Mouse (Mus musculus): ENCODE measurements at regions not wholly inside any gene's neighbourhood (a gene's known extent, or its start where the extent isn't known, plus 50 kb on each side); places are given as distances from the start of the nearest gene placed in this dataset.

DNA sequence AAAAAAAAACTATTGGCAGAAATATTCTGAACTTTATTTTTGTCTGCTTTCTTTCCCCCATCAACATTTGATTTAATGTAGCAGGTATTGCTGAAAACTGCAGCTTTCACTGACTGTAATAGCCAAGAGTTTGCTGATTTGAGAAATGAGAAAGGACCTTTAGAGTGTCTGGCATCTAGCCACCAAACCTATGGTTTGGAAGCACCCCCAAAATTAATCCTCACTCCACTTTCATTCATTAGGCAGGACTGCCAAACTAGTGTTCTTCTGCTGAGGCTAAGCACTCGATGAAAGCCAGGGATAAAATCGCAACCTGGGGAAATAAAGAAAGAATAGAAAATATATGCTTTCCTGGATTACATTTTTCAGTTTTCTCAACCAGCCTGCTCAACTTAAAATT lies 320.4 kb downstream of the Atp6ap1l start:
- Histone ChIP-seq H3K27ac (ENCODE audit: insufficient read depth, low read length) (no peak overlapping the region), H3K4me1 (ENCODE audit: control insufficient read depth, insufficient read depth, low read length) (no peaks in the 10 kb centered on the region), H3K4me3 (ENCODE audit: insufficient read depth, low read length) (no peak overlapping the region)
- TF ChIP-seq POLR2A (IDR thresholded peaks at IDR 0.05; ENCODE audit: low read depth, low read length) (no peak), CTCF (IDR thresholded peaks at IDR 0.05; ENCODE audit: borderline replicate concordance, insufficient read depth, low read length) (no peak)

DNA sequence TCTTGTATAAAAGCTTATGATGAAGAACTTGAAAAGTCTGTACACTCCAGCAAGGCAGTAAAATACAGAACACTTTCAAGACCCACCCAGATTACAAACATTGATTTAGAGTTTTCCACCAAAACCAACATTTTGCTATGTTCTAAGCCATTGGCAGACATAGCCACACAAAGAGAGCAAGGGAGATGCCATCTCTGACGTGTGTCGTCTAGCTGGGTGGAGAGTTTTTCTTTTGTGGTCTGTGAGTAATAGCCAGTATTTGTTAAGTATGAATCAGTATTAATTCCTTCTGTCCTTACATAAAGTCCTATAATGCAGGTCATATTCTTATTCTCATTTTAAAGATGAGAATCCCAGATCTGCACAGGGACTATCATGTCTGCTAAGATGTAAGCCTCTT lies 329.8 kb downstream of the Atp6ap1l start:
- no peak for TF ChIP-seq POLR2A (IDR thresholded peaks at IDR 0.05; ENCODE audit: low read depth, low read length)
- no peak for TF ChIP-seq CTCF (IDR thresholded peaks at IDR 0.05; ENCODE audit: borderline replicate concordance, insufficient read depth, low read length)
- H3K4me3 ChIP-seq (ENCODE audit: insufficient read depth, low read length), result no peak overlapping the region

DNA sequence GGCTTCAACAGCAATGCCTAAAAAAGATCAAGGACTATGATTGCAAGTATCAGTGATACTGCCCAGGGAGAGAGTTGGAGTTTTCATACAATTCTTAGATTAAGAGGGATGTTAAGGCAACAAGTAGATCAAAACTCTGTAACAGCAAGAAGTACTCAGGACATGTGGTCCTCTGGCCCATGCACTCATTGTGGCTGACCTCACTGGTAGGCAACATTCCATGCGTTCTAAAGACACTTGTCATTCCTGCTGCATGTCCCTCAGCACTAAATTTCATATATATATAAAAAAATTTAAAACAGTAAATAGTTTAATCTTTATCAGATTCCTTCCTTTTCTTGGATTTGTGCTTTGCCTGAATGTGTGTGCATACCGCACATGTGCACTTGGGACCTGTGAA lies 332.6 kb downstream of the Atp6ap1l start:
- TF ChIP-seq POLR2A (IDR thresholded peaks at IDR 0.05; ENCODE audit: low read depth, low read length), result no peak
- no peak for TF ChIP-seq CTCF (IDR thresholded peaks at IDR 0.05; ENCODE audit: borderline replicate concordance, insufficient read depth, low read length)
- Histone ChIP-seq H3K4me1 (ENCODE audit: control insufficient read depth, insufficient read depth, low read length) (peaks cover 4% of the 10 kb centered on the region; the same call in 1 of the 2 replicates), H3K27ac (ENCODE audit: insufficient read depth, low read length) (no peak overlapping the region), H3K4me3 (ENCODE audit: insufficient read depth, low read length) (no peak overlapping the region)

More for the DNA sequence above, 329.8 kb downstream of the Atp6ap1l start:
- Histone ChIP-seq H3K27ac (ENCODE audit: insufficient read depth, low read length) (peak overlapping the region; percentile 95), H3K4me1 (ENCODE audit: control insufficient read depth, insufficient read depth, low read length) (peaks cover 4% of the 10 kb centered on the region; the same call in 1 of the 2 replicates)

DNA sequence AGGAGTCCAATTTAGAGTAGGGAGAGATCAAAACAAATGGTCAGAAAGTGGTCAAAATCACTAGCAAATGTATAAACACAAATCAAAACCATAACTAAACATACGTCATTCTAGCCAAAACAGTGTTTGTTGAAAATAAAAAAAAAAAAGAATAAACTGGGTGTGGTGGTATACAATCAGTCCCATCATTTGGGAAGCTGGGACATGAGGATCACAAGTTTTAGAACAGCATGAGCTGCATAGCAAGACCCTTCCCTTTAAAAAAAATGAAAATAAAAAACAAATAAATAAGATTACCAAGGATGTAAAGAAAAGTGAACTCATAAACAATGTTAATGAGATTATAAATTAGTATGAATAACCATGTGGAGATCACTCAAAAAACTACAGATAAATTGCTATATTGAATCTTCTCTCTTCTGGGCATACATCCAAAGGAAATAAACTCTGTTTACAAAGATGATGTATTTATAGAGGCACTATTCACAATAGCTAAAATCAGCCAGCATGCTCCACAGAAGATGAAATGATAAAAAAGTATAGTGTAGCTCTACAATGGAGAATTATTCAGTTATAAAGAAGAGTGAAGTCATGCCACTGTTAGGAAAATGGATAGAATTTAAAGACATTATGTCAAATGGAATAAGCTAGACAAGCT lies 341.8 kb downstream of the Atp6ap1l start:
- H3K4me1 ChIP-seq (ENCODE audit: control insufficient read depth, insufficient read depth, low read length), result no peaks in the 10 kb centered on the region
- no peak overlapping the region for H3K4me3 ChIP-seq (ENCODE audit: insufficient read depth, low read length)
- no peak overlapping the region for H3K27ac ChIP-seq (ENCODE audit: insufficient read depth, low read length)
- TF ChIP-seq POLR2A (IDR thresholded peaks at IDR 0.05; ENCODE audit: low read depth, low read length) (no peak), CTCF (IDR thresholded peaks at IDR 0.05; ENCODE audit: borderline replicate concordance, insufficient read depth, low read length) (no peak)

DNA sequence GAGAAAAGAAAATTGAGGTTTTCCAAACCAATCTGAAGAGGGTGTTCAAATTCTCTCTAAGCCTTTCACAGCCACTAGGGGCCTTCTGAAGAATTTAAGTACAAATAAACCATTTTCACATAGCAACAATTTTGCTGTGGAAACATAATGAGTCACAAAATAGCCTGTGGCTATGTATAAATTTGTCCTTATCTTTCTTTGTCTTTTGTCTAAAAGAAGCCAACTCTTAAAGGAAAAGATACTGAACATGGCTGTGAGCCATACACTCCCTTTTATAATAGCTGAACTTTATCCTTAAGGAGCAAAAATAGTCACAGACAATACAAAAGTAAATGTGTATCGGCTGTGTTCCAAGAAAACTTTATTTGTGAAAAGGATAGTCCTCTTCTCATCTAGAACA lies 345.1 kb downstream of the Atp6ap1l start:
- no peak for TF ChIP-seq POLR2A (IDR thresholded peaks at IDR 0.05; ENCODE audit: low read depth, low read length)
- TF ChIP-seq CTCF (IDR thresholded peaks at IDR 0.05; ENCODE audit: borderline replicate concordance, insufficient read depth, low read length), result no peak
- Histone ChIP-seq H3K27ac (ENCODE audit: insufficient read depth, low read length) (peak overlapping the region; percentile 26; the same call in 1 of the 2 replicates), H3K4me3 (ENCODE audit: insufficient read depth, low read length) (no peak overlapping the region), H3K4me1 (ENCODE audit: control insufficient read depth, insufficient read depth, low read length) (no peaks in the 10 kb centered on the region)

DNA sequence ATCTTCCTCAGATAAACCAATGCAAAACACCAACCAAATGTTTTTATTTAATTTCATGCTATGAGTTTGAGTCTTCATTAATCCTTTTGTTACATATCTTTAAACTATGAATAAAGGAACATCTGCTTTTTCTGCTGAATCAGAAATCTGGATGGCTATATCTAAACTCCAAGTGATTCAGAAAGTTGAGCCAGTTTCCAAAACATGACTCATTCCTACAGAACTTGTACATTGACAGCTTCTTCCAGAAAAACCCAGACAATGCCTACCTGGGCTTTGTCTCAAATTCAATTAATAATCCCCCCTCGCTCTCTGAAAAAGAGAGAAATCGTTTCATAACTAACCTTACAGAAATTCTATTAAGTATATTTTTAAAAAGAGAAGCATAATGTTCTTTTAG lies 345.7 kb downstream of the Atp6ap1l start:
- no peak overlapping the region for H3K4me3 ChIP-seq (ENCODE audit: insufficient read depth, low read length)
- H3K27ac ChIP-seq (ENCODE audit: insufficient read depth, low read length), result no peak overlapping the region; the same call in 1 of the 2 replicates
- H3K4me1 ChIP-seq (ENCODE audit: control insufficient read depth, insufficient read depth, low read length), result no peaks in the 10 kb centered on the region
- no peak for TF ChIP-seq POLR2A (IDR thresholded peaks at IDR 0.05; ENCODE audit: low read depth, low read length)
- no peak for TF ChIP-seq CTCF (IDR thresholded peaks at IDR 0.05; ENCODE audit: borderline replicate concordance, insufficient read depth, low read length)

DNA sequence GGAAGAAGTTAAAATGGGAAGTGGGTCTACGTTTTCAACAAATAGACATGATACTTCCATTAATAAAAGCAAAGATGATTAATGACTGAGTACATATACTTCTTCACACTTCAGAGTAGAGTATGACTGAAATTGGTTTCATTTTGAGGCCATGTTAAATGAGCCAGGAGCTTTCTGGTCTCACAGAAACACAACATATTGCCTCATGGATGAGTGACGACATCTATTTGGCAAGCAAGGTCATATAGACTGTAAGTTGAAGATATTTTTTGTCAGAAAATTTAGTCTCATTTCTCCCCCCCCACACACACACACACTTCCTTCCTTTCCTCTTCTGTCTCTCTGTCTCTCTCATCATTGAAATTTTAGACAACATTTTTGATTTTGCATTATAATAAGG lies 354.0 kb downstream of the Atp6ap1l start:
- no peaks in the 10 kb centered on the region for H3K4me1 ChIP-seq (ENCODE audit: control insufficient read depth, insufficient read depth, low read length)
- H3K27ac ChIP-seq (ENCODE audit: insufficient read depth, low read length), result no peak overlapping the region
- TF ChIP-seq POLR2A (IDR thresholded peaks at IDR 0.05; ENCODE audit: low read depth, low read length) (no peak), CTCF (IDR thresholded peaks at IDR 0.05; ENCODE audit: borderline replicate concordance, insufficient read depth, low read length) (no peak)
- H3K4me3 ChIP-seq (ENCODE audit: insufficient read depth, low read length), result no peak overlapping the region

DNA sequence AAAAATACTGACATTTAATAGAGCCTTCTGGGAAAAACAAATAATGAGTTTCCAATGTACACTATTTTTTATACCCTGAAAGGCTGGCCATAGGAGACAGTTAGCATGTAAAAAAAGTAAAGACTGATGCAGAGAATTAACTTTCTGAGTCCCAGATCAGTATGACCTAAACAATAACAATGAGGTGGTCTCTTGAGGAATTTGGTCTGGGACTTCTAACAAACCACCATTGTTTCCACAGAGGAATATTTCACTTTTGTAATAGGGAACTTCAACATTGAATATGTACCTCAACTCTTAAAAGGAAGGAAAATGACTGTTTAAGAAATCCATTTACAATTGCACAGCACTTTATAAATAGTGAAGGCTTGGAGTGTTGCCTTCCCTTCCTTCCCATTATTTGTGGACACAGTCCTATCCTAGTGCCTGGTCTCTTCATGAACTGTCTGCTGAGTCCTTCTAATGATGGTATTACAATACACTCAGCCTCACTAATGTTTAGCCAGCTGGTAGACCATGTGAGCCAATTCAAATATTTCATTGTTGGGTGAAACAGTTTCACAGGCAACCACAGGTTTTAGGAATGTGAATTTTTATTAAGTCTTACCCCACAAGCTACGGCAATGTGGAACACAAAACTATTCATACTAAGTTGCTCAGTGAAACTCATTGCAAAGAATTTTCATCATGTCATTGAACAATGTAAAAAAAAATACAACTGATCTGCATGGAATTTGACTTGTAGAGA lies 358.7 kb downstream of the Atp6ap1l start:
- Histone ChIP-seq H3K4me1 (ENCODE audit: control insufficient read depth, insufficient read depth, low read length) (0 out of 2 replicates have a peak, but pooled peaks cover 4% of the 10 kb centered on the region), H3K4me3 (ENCODE audit: insufficient read depth, low read length) (no peak overlapping the region), H3K27ac (ENCODE audit: insufficient read depth, low read length) (peak overlapping the region; percentile 92)
- TF ChIP-seq CTCF (IDR thresholded peaks at IDR 0.05; ENCODE audit: borderline replicate concordance, insufficient read depth, low read length) (no peak), POLR2A (IDR thresholded peaks at IDR 0.05; ENCODE audit: low read depth, low read length) (no peak)

DNA sequence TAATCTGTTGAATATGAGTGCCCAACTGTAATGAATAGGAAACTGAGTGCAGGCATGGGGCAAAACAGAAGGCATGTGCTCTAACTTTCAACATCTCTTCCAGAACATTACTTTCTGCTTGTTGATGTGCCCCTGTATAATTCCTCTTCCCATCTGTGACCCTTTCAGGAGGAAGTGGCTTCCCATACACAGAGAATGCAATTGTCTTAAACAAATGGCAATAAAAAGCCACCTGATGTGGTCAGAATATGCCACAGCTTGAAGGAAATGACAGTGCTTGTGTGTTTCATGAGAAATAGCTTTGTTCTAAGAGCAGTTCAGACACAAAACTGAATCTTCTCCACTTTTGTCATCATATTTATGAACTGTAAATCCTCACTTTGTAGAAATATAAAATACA lies 359.3 kb downstream of the Atp6ap1l start:
- no peak for TF ChIP-seq POLR2A (IDR thresholded peaks at IDR 0.05; ENCODE audit: low read depth, low read length)
- TF ChIP-seq CTCF (IDR thresholded peaks at IDR 0.05; ENCODE audit: borderline replicate concordance, insufficient read depth, low read length), result no peak
- Histone ChIP-seq H3K27ac (ENCODE audit: insufficient read depth, low read length) (peak overlapping the region; percentile 92), H3K4me3 (ENCODE audit: insufficient read depth, low read length) (no peak overlapping the region), H3K4me1 (ENCODE audit: control insufficient read depth, insufficient read depth, low read length) (0 out of 2 replicates have a peak, but pooled peaks cover 4% of the 10 kb centered on the region)

DNA sequence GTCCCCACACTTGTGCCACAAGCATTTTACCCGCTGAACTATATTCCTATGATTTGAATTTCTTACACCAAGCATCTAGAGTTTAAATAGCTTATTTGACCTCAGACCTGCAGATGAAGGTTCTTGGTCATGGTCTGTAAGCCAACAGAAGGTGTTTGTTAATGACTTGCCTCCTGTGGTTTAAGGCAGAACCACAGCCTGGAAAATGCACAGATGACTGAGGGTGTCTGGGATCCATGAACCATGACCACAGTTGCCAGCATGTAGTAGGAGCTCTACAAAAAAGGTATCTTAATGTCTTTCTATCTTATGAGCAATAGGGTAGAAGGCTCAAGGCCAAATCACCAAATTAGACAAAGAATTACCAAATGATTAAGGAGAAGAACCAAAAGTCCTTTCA lies 367.6 kb downstream of the Atp6ap1l start:
- Histone ChIP-seq H3K4me1 (ENCODE audit: control insufficient read depth, insufficient read depth, low read length) (no peaks in the 10 kb centered on the region), H3K27ac (ENCODE audit: insufficient read depth, low read length) (no peak overlapping the region), H3K4me3 (ENCODE audit: insufficient read depth, low read length) (no peak overlapping the region)
- no peak for TF ChIP-seq CTCF (IDR thresholded peaks at IDR 0.05; ENCODE audit: borderline replicate concordance, insufficient read depth, low read length)
- no peak for TF ChIP-seq POLR2A (IDR thresholded peaks at IDR 0.05; ENCODE audit: low read depth, low read length)

All from embryonic fibroblast, embryonic 13.5 days (primary cell).